Mouse (Mus musculus): ENCODE measurements around the gene Osgep.
"Not testable (repeated sequence)": the region's sequence is repeated elsewhere in the genome, so short reads cannot be mapped to it uniquely, and the experiment has no call there.

GRCm38 (mm10) chr14:50957146-50957545 is 32.5 kb upstream of the Osgep start:
- TF ChIP-seq ZNF384 (IDR thresholded peaks at IDR 0.05; ENCODE audit: low read depth, low read length); ZC3H11A (IDR thresholded peaks at IDR 0.05; ENCODE audit: borderline replicate concordance, low read depth, low read length); HCFC1 (IDR thresholded peaks at IDR 0.05; ENCODE audit: borderline replicate concordance, insufficient read depth, low read length); MAFK (IDR thresholded peaks at IDR 0.05; ENCODE audit: insufficient read depth, low read depth, low read length): not testable (repeated sequence)

Data from ES-E14 (cell line).